Mouse (Mus musculus) stomach, embryonic 14.5 days (tissue): ENCODE measurements around the gene Mapk1ip1l. TPM values are rescaled to one million over a fixed set of nuclear protein-coding genes. Genes with fewer than 3 reads are reported as not detected.

Experiments
- ATAC-seq: fragments of 200-750 bp; cut with Nextera tagmentation; 2 replicates; pipeline ENCODE4 v1.8.0; 2017; ENCODE audit warnings: low read depth, moderate TSS enrichment; ENCODE audit not compliant: insufficient number of reproducible peaks, insufficient read depth, low FRiP score
- H3K27ac ChIP-seq: fragments of 300-500 bp; sonication (generic); 2 replicates; pipeline ENCODE4 v1.5.1; 2014; ENCODE audit warnings: mild to moderate bottlenecking, low read length, moderate library complexity, mixed read lengths
- H3K27me3 ChIP-seq: fragments of 300-500 bp; sonication (generic); 2 replicates; pipeline ENCODE4 v1.6.1; 2014; ENCODE audit warnings: low read length, control low read depth, mixed read lengths; ENCODE audit not compliant: control insufficient read depth, insufficient read depth
- H3K36me3 ChIP-seq: fragments of 300-500 bp; sonication (generic); 2 replicates; pipeline ENCODE4 v1.6.1; 2014; ENCODE audit warnings: mild to moderate bottlenecking, control low read depth, low read length, moderate library complexity, mixed read lengths; ENCODE audit not compliant: control insufficient read depth, insufficient read depth
- H3K4me1 ChIP-seq: fragments of 300-500 bp; sonication (generic); 2 replicates; pipeline ENCODE4 v1.6.1; 2014; ENCODE audit warnings: low read length, control low read depth, mixed read lengths; ENCODE audit not compliant: control insufficient read depth, insufficient read depth
- H3K4me2 ChIP-seq: fragments of 300-500 bp; sonication (generic); replicated peaks from 2 replicates; pipeline ENCODE4 v1.6.1; 2014; ENCODE audit warnings: low read depth, low read length, control low read depth
- H3K4me3 ChIP-seq: fragments of 300-500 bp; sonication (generic); 2 replicates; pipeline ENCODE4 v1.5.1; 2014; ENCODE audit warnings: low read depth, low read length, control low read depth
- H3K9ac ChIP-seq: fragments of 300-500 bp; sonication (generic); replicated peaks from 2 replicates; pipeline ENCODE4 v1.6.1; 2014; ENCODE audit warnings: low read depth, mild to moderate bottlenecking, control low read depth, low read length, moderate library complexity, mixed read lengths
- H3K9me3 ChIP-seq: fragments of 300-500 bp; sonication (generic); 2 replicates; pipeline ENCODE4 v1.6.1; 2016; ENCODE audit warnings: low read depth, low read length, control low read depth; ENCODE audit not compliant: control insufficient read depth
- WGBS: fragments of 180-500 bp; shearing (Covaris S2); extraction: QIAGEN DNeasy Blood & Tissue Kit; methylation state at CpG from one replicate; pipeline ENCODE4 v1.1.7; 2014; 5-methylcytosine and 5-hydroxymethylcytosine counted together
- polyA plus RNA-seq: library from polyadenylated mRNA; unstranded; fragments of >200 nt; fragmentation: Nextera tagmentation; extraction: Ambion mirVana; gene quantifications from 2 replicates; pipeline ENCODE4 v1.2.1, GENCODE M21; 2014

Mapk1ip1l gene
- polyA plus RNA-seq, 1 experiment from 2014 or later, result 84.3 TPM

DNA sequence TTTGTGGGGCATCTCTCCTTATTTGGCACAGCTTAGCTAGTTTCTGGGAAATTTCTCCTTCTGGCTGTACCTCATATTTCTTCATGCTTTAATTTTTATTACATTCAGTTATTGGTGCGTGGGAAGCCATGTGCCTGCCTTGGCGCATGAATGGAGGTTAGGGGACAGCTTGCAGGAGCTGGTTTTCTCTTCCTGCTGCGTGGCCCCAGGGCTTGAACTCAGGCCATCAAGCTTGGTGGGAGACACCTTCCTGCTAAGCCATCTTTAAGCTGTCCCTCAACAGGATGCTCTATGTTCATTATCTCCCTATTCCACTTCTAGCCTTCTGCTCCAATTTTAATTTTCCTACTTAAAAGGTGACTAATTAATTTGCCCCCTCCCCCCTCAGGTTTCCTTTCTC is 72.7 kb downstream of the Mapk1ip1l start:
- Histone ChIP-seq H3K27ac (no peak overlapping the region), H3K4me1 (peaks cover 12% of the 10 kb centered on the region; the same call in 1 of the 2 replicates), H3K36me3 (no peaks in the 10 kb centered on the region), H3K27me3 (peaks cover 7% of the 10 kb centered on the region; the same call in 1 of the 2 replicates), H3K9me3 (no peaks in the 10 kb centered on the region), H3K9ac (no peak overlapping the region), H3K4me2 (no peak overlapping the region), H3K4me3 (no peak overlapping the region)
- ATAC-seq, result no peak
- WGBS, result 91% methylated on average over 3 of the region's 3 CpGs

- H3K27me3 ChIP-seq, result peaks cover 7% of the 10 kb centered on the region; the same call in 1 of the 2 replicates
- no peak overlapping the region for H3K9ac ChIP-seq
- no peak for ATAC-seq
- H3K4me3 ChIP-seq, result no peak overlapping the region
- H3K4me2 ChIP-seq, result no peak overlapping the region
- peaks cover 12% of the 10 kb centered on the region; the same call in 1 of the 2 replicates for H3K4me1 ChIP-seq
- no peaks in the 10 kb centered on the region for H3K36me3 ChIP-seq
- 56% methylated on average over 6 of the region's 6 CpGs for WGBS
- H3K9me3 ChIP-seq, result no peaks in the 10 kb centered on the region
- H3K27ac ChIP-seq, result no peak overlapping the region
Measured at GRCm38 (mm10) chr14:47371689-47372088, 73.6 kb downstream of the Mapk1ip1l start.

Other genes starting within 250 kb of the Mapk1ip1l start
- 4.5 and 5.2 TPM in 2 replicates for gene Gch1, start 108.9 kb upstream of the Mapk1ip1l start, polyA plus RNA-seq
- gene Wdhd1, start 21.4 kb upstream of the Mapk1ip1l start, polyA plus RNA-seq, result 36.5 and 39.0 TPM in 2 replicates
- 5.3 and 6.0 TPM in 2 replicates for gene Socs4, start 21.3 kb upstream of the Mapk1ip1l start, polyA plus RNA-seq
- 15.9 and 16.6 TPM in 2 replicates for gene Lgals3, start 69.5 kb downstream of the Mapk1ip1l start, polyA plus RNA-seq
- 46.1 and 49.5 TPM in 2 replicates for gene Dlgap5, start 120.1 kb downstream of the Mapk1ip1l start, polyA plus RNA-seq
- 20.7 and 21.4 TPM in 2 replicates for gene Fbxo34, start 152.2 kb downstream of the Mapk1ip1l start, polyA plus RNA-seq